Mouse (Mus musculus) fibroblast of lung, adult 2 months (primary cell): ENCODE results near the gene Utrn.

Experiments used
- DNase-seq: peaks from one replicate; pipeline ENCODE4 v3.0.0-alpha.2; 2011; ENCODE audit warnings: low read depth

Utrn gene

DNA sequence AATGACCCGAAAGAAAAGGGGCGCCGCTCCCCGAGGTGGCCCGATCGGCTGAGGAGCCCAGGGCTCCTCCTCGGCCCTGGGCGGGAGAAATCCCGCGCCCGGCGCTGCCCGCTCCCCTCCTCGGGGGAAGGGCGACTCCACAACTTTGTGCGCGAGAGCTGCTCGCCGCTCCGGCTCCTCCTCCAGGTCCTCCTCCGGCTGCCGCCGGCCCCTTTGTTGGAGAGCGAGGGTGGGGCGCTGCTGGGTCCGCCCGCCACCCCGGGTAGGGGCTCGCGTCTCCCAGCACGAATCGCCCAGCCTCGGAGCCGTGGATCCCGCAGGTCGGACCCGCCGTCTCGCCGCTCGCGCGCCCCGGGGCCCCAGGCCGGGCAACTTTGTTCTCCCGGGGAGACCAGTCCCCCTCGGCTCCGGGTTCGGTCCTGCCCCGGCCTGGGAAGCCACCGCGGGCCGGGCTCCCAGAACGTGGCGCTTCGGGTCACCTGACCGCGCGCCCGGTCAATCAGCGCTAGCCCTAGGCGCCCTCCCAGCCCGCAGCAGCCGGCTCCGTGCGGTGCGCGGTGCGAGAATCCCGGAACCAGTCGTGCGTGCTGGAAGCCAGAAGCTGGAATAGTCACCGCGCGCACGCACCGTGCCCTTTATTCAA lies at the start of gene Utrn:
Gene Utrn (minus strand): TSS at position 337 of the 643 bp plus-strand sequence.
- no peak for DNase-seq

- no peak for DNase-seq
Observed at GRCm38 (mm10) chr10:12917626-12918025, 48.5 kb upstream of the Utrn start.

- no peak for DNase-seq
Observed at GRCm38 (mm10) chr10:12916376-12916775, 47.2 kb upstream of the Utrn start.

- no peak for DNase-seq
Observed at GRCm38 (mm10) chr10:12915826-12916225, 46.7 kb upstream of the Utrn start.

DNA sequence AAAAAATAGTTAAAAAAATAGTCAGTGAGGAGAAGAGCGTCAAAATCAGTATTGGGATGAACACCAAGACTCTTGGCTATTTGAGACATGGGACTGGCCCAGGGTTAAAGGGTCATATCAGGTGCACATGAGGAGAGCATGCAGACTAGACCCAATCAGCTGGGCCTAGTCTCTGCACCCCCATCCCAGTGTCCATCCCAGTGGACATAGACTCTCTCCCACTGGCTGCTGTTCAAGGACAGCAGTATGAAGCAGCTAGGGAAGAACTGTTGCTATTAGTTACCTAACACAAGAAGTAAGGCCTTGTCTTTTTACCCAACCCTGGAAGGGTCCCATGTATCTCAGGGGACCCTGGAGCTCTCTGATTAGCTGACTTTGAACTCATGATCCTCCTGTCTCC lies 45.0 kb upstream of the Utrn start:
- DNase-seq, result no peak

DNA sequence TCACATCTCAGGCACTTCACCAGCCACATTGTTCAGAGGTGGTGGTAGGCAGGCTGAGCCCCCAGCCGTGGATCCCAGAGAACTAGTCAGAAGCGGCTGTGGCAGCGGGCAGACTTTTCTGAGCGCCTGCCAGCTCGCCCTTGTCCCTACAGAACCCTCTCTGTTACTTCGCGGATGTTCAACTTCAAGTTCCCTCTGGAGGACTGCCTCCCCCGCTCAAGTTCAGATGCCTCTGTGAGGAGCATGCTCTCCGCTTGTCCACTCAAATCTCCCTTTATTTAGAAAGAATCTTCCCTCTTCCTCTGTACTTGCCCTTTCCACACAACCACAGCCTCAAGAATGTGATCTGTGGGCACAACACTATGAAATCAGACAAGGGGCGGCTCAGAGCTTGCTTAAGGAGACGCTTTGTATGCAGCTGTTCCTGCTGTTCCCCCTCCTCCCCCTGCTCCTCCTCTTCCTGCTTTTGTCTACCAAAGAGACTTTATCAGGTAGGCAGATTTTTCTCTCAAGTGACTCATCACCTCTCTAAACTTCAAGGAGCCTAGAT lies 42.9 kb upstream of the Utrn start:
- DNase-seq, result peak; percentile 27

- DNase-seq, result no peak
Observed at GRCm38 (mm10) chr10:12911451-12911850, 42.3 kb upstream of the Utrn start.

DNA sequence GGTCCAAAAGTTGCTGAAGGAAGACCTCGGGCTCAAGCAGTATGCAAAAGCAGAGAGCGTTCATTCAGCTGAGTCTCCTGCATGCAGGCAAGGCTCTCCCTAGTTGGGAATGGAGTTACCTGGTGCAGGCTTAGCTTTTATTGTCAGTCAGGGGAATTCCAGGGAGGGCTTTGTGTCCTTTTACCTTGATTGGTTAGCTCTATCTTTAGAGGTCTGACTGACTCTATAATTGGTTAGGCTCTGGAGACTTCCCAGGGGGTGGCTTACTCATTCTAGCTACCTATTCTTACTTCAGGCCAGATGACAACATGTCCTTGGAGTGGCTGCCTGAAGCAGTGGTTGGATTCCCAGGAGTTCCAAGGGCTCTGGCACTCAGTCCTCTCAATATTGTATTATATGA lies 40.7 kb upstream of the Utrn start:
- DNase-seq, result no peak

DNA sequence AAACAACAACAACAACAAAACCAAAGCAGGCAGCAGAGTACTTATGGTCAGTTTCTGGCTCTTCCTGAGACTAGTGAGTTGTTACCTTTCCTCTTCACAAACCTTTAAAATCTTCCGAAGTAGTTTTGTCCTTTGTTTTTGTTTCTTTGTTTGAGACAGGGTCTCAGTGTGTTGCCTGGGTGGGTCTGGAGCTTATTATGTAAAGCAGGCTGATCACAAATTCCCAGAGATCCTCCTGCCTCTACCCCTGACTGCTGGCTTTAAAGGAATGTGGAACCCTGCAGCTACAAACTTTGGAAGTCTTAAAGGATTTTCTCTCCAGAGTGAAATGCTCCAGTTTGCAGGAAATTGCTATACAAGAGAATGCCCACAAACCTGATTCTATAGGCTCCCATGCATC lies 40.0 kb upstream of the Utrn start:
- no peak for DNase-seq

- DNase-seq, result no peak
Observed at GRCm38 (mm10) chr10:12904140-12904528, 35.0 kb upstream of the Utrn start.

- no peak for DNase-seq
Observed at GRCm38 (mm10) chr10:12903440-12904139, 34.4 kb upstream of the Utrn start.

GRCm38 (mm10) chr10:12899901-12900300 lies 30.7 kb upstream of the Utrn start:
- DNase-seq, result no peak

DNA sequence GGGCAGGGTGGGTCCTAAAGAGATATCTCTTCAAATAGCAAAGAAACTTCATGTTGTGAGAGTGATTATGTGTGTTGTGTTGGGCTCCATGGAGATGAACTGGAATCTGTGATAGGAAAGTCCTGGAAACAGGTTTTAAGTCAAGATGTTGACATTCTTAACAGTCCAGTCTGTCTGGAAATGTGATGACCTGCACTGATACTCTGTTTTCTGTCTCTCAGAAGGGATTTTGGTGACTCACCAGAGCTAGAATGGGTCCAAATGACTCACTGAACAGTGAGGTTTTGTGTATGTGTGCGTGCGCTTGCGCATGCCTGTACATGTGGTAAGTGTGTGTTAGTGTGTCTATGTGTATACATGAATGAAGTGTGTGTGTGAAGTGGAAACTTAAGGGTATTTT lies 24.2 kb upstream of the Utrn start:
- DNase-seq, result peak; percentile 51

- peak; percentile 39 for DNase-seq
Observed at GRCm38 (mm10) chr10:12888373-12888772, 19.2 kb upstream of the Utrn start.

DNA sequence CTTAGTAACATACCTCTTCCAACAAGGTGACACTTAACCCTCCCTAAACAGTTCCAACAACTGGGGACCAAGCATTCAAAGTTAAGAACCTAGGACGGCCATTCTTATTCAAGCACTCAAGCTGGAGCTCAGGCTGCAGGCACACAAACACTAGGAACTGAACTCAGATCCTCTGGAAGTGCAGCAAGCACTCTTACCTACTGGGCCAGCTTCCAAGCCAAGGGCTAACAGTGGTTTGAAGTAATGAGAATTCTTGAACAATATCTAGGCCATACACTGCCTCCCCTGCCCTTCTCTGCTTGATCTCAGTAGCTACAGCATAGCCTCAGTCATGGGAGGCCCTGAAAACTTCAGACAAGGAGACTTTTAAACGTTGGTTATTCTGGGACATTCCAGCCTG lies 18.6 kb upstream of the Utrn start:
- no peak for DNase-seq

GRCm38 (mm10) chr10:12884308-12884948 lies 15.3 kb upstream of the Utrn start:
- no peak for DNase-seq

DNA sequence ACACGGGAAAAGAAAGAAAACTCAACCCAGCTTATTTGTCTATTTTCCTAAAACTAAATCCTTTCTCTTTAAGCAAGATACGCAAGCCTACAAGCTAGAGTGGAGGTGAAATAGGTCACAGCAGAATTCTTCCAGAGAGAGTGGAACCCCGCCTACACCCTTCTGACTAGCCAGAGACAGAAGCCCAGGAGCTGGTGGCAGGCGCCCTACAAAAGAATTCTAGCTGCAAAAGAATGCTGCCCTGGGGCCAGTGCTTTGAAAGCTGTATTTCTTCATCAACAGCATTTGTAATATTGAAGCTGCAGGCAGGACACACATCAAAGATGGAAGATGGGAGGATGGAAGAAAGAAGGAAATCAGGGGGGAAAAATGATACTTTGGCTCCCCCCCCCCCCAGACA lies 12.7 kb upstream of the Utrn start:
- no peak for DNase-seq

GRCm38 (mm10) chr10:12879313-12879695 lies 10.1 kb upstream of the Utrn start:
- DNase-seq, result no peak

DNA sequence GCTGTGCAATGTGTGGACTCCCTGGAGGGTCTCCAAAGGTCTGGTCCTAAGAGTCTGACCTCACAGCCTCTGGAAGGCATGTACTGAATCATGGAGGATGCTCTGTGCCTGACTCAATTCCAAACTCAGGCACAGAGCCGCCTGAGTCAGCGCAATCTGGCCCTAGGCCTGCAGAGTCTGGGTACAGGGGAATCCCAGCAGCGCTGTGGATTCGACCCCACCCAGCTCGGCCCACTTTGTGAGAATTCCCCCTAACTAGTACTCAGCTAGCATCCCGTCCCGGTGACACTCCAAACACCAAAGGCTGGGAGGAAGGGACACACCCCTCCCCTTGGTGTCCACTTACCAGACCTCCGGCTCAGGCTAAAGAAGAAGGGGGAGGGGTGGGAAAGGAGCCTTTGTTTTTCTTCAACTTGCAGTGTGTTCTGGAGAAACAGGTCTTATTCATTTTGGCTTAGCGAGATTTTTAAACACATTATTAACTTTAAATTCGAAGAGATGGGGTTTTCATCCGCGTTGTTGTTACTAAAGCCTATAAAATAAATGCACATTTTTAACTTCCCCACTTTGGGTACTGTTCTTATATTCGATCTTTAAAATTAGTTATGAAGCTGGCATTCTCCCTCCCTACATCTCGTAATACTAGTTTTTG lies 9.6 kb upstream of the Utrn start:
- DNase-seq, result peak; percentile 95

DNA sequence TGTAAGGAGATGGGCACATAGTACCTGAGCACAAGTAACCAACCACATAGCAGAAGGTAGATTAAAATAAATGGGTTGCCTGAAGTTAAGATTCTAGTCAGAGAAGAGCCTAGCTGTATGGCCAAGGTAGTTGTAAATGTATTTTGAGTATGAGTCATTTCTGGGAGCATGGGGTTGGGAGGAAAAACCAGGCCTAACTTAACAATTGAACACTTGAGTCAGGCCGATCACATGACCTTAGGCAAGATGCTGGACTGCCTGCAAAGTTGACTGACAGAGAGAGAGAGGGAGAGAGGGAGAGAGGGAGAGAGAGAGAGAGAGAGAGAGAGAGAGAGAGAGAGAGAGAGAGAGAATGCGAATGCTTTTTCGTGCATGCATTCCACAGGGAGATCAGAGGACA lies 7.3 kb upstream of the Utrn start:
- no peak for DNase-seq

DNA sequence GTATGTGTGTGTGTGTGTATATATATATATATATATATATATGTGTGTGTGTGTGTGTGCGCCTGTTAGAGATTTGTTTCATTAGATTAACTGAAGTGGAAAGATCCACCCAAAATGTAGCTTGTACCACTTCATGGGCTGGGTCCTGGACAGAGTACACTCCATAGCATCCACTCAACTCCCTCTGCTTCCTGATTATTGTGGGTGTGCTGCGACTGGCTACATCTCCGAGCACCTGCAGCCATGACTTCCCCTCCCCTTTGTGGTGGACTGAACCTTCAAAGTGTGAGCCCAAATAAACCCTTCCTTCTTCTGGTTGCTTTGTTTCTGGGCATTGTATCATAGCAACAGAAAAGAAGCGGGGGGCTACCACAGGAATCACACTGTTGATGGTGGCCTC lies 6.2 kb upstream of the Utrn start:
- DNase-seq, result no peak

- DNase-seq, result no peak
Observed at GRCm38 (mm10) chr10:12874577-12875277, 5.6 kb upstream of the Utrn start.
